Mouse (Mus musculus): Measurements from ENCODE around the gene Esrrg. TPM values are rescaled to one million over a fixed set of nuclear protein-coding genes. Genes with fewer than 3 reads are reported as not detected.

The Esrrg gene
- polyA plus RNA-seq, 3 experiments from 2014 or later: not detected

- ATAC-seq: no peak
These were observed 101.9 kb downstream of the Esrrg start for GRCm38 (mm10) chr1:187710434-187710948.

GRCm38 (mm10) chr1:187721035-187721434 lies 112.4 kb downstream of the Esrrg start:
- no peak for ATAC-seq

- ATAC-seq: no peak
These were observed 113.4 kb downstream of the Esrrg start for GRCm38 (mm10) chr1:187722016-187722415.

GRCm38 (mm10) chr1:187724651-187725050 lies 116.1 kb downstream of the Esrrg start:
- ATAC-seq: no peak

GRCm38 (mm10) chr1:187725351-187725750 lies 116.8 kb downstream of the Esrrg start:
- ATAC-seq: no peak

GRCm38 (mm10) chr1:187731171-187731570 lies 122.6 kb downstream of the Esrrg start:
- ATAC-seq: no peak

- no peak for ATAC-seq
These were observed 127.9 kb downstream of the Esrrg start for GRCm38 (mm10) chr1:187736507-187736906.

- no peak for ATAC-seq
These were observed 128.7 kb downstream of the Esrrg start for GRCm38 (mm10) chr1:187737296-187737695.

GRCm38 (mm10) chr1:187740531-187740930 lies 131.9 kb downstream of the Esrrg start:
- no peak for ATAC-seq

- ATAC-seq: no peak
These were observed 132.7 kb downstream of the Esrrg start for GRCm38 (mm10) chr1:187741306-187741705.

- ATAC-seq: no peak
These were observed 133.5 kb downstream of the Esrrg start for GRCm38 (mm10) chr1:187742071-187742470.

GRCm38 (mm10) chr1:187749294-187749693 lies 140.7 kb downstream of the Esrrg start:
- no peak for ATAC-seq

GRCm38 (mm10) chr1:187749931-187750330 lies 141.3 kb downstream of the Esrrg start:
- ATAC-seq: no peak

GRCm38 (mm10) chr1:187755528-187755927 lies 146.9 kb downstream of the Esrrg start:
- no peak for ATAC-seq

- ATAC-seq: no peak
These were observed 149.4 kb downstream of the Esrrg start for GRCm38 (mm10) chr1:187757981-187758380.

- ATAC-seq: no peak
These were observed 150.0 kb downstream of the Esrrg start for GRCm38 (mm10) chr1:187758546-187758945.

GRCm38 (mm10) chr1:187759536-187759935 lies 150.9 kb downstream of the Esrrg start:
- no peak for ATAC-seq

- ATAC-seq: no peak
These were observed 154.3 kb downstream of the Esrrg start for GRCm38 (mm10) chr1:187762641-187763450.

GRCm38 (mm10) chr1:187763451-187763755 lies 154.8 kb downstream of the Esrrg start:
- no peak for ATAC-seq

- ATAC-seq: no peak
These were observed 155.2 kb downstream of the Esrrg start for GRCm38 (mm10) chr1:187763821-187764220.

GRCm38 (mm10) chr1:187765577-187765976 lies 157.0 kb downstream of the Esrrg start:
- no peak for ATAC-seq

- no peak for ATAC-seq
These were observed 158.8 kb downstream of the Esrrg start for GRCm38 (mm10) chr1:187767355-187767754.

- no peak for ATAC-seq
These were observed 161.6 kb downstream of the Esrrg start for GRCm38 (mm10) chr1:187770234-187770633.

GRCm38 (mm10) chr1:187771067-187771466 lies 162.5 kb downstream of the Esrrg start:
- ATAC-seq: no peak

All from inflammation-experienced regulatory T-cells, adult 6 months (primary cell).